8 mouse cellular contexts compared by ENCODE assay signal in the genomic region with DNA sequence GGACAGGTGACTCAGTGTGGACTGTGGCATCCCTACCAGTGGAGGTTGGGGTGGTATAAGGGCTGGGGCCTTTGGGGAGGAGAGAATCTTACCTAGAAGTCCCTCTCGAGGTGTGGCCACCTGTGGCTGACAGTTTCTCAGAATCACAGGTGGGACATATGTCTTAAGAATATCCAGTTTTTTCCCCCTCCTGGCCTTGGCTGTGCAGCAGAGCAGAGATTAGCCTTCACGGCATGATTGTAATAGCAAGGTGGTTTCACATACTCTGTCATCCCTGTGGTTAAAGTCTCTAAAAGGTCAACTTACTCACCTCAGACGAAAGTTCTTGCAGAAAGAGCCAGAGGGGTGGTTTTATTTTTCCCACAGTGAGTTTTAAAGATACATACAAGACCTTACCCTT. TPM values are rescaled to one million over a fixed set of nuclear protein-coding genes. Genes with fewer than 3 reads are reported as not detected.
A peak's percentile ranks its signal among the peaks of the same experiment; 100 is the strongest.
DNase-seq lines count a peak whose midpoint lies in the region; ATAC-seq and TF ChIP-seq lines count a peak whose summit lies in the region.

No protein-coding gene starts in this region.

- peak overlapping the region; percentile 100 for H3K4me2 ChIP-seq in liver, embryonic 11.5 days

- H3K36me3 ChIP-seq in thymus, adult 2 months (ENCODE audit: control insufficient read depth, insufficient read depth, low read length), result no peaks in the 10 kb centered on the region
- no peaks in the 10 kb centered on the region for H3K36me3 ChIP-seq in liver, embryonic 11.5 days (ENCODE audit: control insufficient read depth, insufficient read depth, low read length)

- H3K4me1 ChIP-seq in cerebellum, adult 2 months (ENCODE audit: control insufficient read depth, insufficient read depth, low read length), result no peaks in the 10 kb centered on the region
- H3K4me1 ChIP-seq in thymus, adult 2 months (replicated peaks; ENCODE audit: control insufficient read depth, insufficient read depth, low read length), result peaks cover 19% of the 10 kb centered on the region
- H3K4me1 ChIP-seq in liver, embryonic 11.5 days (replicated peaks; ENCODE audit: control insufficient read depth, insufficient read depth, low read length), result peaks cover 12% of the 10 kb centered on the region; the same call in 1 of the 2 replicates

- no peaks in the 10 kb centered on the region for H3K27me3 ChIP-seq in cerebellum, adult 2 months (ENCODE audit: control insufficient read depth, insufficient read depth, low read length)
- no peaks in the 10 kb centered on the region for H3K27me3 ChIP-seq in thymus, adult 2 months (ENCODE audit: control insufficient read depth, insufficient read depth, low read length)
- H3K27me3 ChIP-seq in liver, embryonic 11.5 days (replicated peaks; ENCODE audit: control insufficient read depth, insufficient read depth, low read length), result peaks cover 3% of the 10 kb centered on the region; the same call in 1 of the 2 replicates

- peak overlapping the region; percentile 87 for H3K4me3 ChIP-seq in cerebellum, adult 2 months (replicated peaks; ENCODE audit: insufficient read depth, low read depth, low read length)
- peak overlapping the region; percentile 98 for H3K4me3 ChIP-seq in thymus, adult 2 months (ENCODE audit: control insufficient read depth, insufficient read depth, low read length)
- H3K4me3 ChIP-seq in liver, embryonic 11.5 days (ENCODE audit: low read depth, low read length), result peak overlapping the region; percentile 88

- no peaks in the 10 kb centered on the region for H3K9me3 ChIP-seq in liver, embryonic 11.5 days (ENCODE audit: control insufficient read depth, low read length)

- no peak overlapping the region for H3K27ac ChIP-seq in cerebellum, adult 2 months (ENCODE audit: insufficient read depth, low read length)
- peak overlapping the region; percentile 14; the same call in 1 of the 2 replicates for H3K27ac ChIP-seq in thymus, adult 2 months (ENCODE audit: control insufficient read depth, insufficient read depth, low read length)
- no peak overlapping the region for H3K27ac ChIP-seq in liver, embryonic 11.5 days (ENCODE audit: low read depth, low read length)

- WGBS in cerebellum, adult 2 months, result 57% methylated on average over 3 of the region's 3 CpGs
- 28% methylated on average over 3 of the region's 3 CpGs for WGBS in thymus, adult 2 months
- WGBS in liver, embryonic 11.5 days, result 25% methylated on average over 3 of the region's 3 CpGs

- DNase-seq in cerebellum, adult 2 months, result no peak
- DNase-seq in cerebellum, postnatal 4 days (ENCODE audit: low spot score in 2 of 2), result no peak
- DNase-seq in thymus, adult 2 months, result peak; percentile 11
- DNase-seq in thymus, adult 18-20 months, result no peak
- no peak for DNase-seq in liver, embryonic 11.5 days (ENCODE audit: low spot score)
- DNase-seq in cerebellum, adult 9-10 months, result no peak
- DNase-seq in cerebellum, postnatal 14 days, result no peak
- DNase-seq in spleen, postnatal 14 days (ENCODE audit: low spot score in 2 of 2), result no peak

- TF ChIP-seq POLR2A in cerebellum, adult 2 months (IDR thresholded peaks at IDR 0.05; ENCODE audit: borderline replicate concordance, insufficient read depth, low read length), result no peak
- no peak for TF ChIP-seq POLR2A in thymus, adult 2 months (IDR thresholded peaks at IDR 0.05; ENCODE audit: control insufficient read depth, extremely low read depth, insufficient read depth, low read length, poor library complexity)

- no peak for TF ChIP-seq CTCF in cerebellum, adult 2 months (IDR thresholded peaks at IDR 0.05; ENCODE audit: borderline replicate concordance, insufficient read depth, low read depth, low read length)
- no peak for TF ChIP-seq CTCF in thymus, adult 2 months (IDR thresholded peaks at IDR 0.05; ENCODE audit: borderline replicate concordance, control insufficient read depth, extremely low read depth, insufficient read depth, low read length, poor library complexity)

- no peak overlapping the region for H3K9ac ChIP-seq in liver, embryonic 11.5 days (ENCODE audit: low read depth, low read length)

- no peak for ATAC-seq in liver, embryonic 11.5 days (replicated peaks; ENCODE audit: low FRiP score)

RNA-seq across cellular contexts. Expression of a gene that starts 2.4 kb away (rescaled TPM):
- polyA plus RNA-seq in cerebellum, adult 2 months (2012; rRNA removed), result 5.4 and 6.7 TPM in 2 replicates
- 20.9 and 30.6 TPM in 2 replicates for polyA plus RNA-seq in thymus, adult 2 months (2012; rRNA removed)
- polyA plus RNA-seq in liver, embryonic 11.5 days (2014; fragmentation: Nextera tagmentation; extraction: Ambion mirVana), result 3.6 TPM in 2 replicates
